Mouse (Mus musculus) adrenal gland, postnatal 4 days (tissue): ENCODE results near the gene Scpep1. TPM values are rescaled to one million over a fixed set of nuclear protein-coding genes. Genes with fewer than 3 reads are reported as not detected.

Source experiments
- DNase-seq, 2 experiments: peaks; one replicate each; pipeline ENCODE4 v3.0.0; 2021 to 2022; ENCODE audit warnings: low spot score in 2 of 2, mixed read lengths in 2 of 2
- total RNA-seq, 2 experiments: library from RNA; stranded (reverse); gene quantifications; 2 replicates each; pipeline ENCODE4 v1.2.3; 2021

Scpep1 gene
- total RNA-seq, 2 experiments from 2014 or later, result 149 to 159 TPM

DNA sequence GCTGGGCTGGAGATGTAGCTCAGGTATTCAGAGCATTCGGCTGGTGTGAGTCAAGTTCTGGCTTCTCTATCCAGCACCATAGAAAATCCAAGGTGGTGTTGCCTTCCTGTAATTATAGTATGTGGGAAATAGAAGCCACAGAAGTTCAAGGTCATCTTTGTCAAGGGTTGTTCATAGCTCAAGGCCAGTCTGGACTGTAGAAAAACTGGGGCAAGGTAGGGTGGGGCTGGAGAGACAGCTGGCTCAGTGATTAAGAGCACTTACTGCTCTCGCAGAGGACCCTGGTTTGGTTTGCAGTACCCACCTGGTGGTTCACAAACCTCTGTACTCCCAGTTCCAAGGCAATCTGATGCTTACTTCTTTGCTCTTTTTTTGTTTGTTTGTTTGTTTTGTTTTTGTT, 66.3 kb downstream of the Scpep1 start:
- DNase-seq, result no peak

DNA sequence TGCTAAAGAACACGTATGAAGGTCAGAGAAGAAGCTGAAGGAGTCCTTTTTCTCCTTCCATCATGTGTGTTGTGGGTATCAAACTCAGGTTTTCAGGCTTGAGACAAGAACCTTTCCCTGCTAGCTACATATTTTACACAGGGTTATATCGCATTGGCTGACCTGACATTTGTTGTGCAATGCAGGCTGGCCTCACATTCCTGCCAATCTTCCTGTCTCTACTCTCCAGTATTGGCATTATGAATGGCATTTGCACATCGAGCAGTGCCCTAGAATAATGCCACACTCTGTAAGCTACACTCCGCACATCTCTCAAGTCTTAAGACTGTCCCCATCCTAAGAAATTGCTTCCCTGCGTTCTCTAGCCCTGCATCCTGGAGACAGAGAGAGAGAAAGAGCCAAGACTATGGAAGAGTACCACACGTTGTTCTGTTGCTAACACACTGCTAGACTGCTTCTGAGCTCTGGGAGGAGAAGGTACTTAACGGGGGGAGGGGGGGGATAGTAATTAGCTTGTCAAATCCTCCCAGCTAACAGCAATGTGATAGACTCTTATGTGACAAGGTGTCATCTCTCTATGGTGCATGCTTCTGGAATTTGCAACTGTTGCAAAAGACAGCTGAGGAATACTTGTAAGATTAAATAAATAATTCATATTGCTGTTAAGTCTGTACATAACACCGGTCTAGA, 70.7 kb downstream of the Scpep1 start:
- DNase-seq, result no peak

GRCm38 (mm10) chr11:88878011-88878410, 77.3 kb downstream of the Scpep1 start:
- DNase-seq, result no peak

Other genes with a start within 250 kb of the Scpep1 start
- 100 to 1,000 TPM; 200 to 212 TPM for gene Msi2, start 237.0 kb downstream of the Scpep1 start, total RNA-seq
- gene Akap1, start 90.9 kb downstream of the Scpep1 start, total RNA-seq, result 100 to 1,000 TPM in 1 of 2 experiments, 10 to 100 TPM in 1; 94.3 to 101 TPM
- gene Elobl, start 11.5 kb upstream of the Scpep1 start, total RNA-seq, result not detected
- 10 to 100 TPM; 14.0 to 14.3 TPM for gene Coil, start 14.8 kb upstream of the Scpep1 start, total RNA-seq
- 100 to 1,000 TPM; 133 to 137 TPM for gene Trim25, start 43.9 kb upstream of the Scpep1 start, total RNA-seq
- gene Dgke, start 111.4 kb upstream of the Scpep1 start, total RNA-seq, result 10 to 100 TPM; 11.3 to 14.2 TPM
- gene Gm525, start 118.4 kb upstream of the Scpep1 start, total RNA-seq, result under 1 TPM in 1 of 2 experiments, not detected in 1; 0.62 TPM